Mouse (Mus musculus) ovary, postnatal 10 days (tissue): ENCODE data around the gene Thy1.

ENCODE experiments used
- DNase-seq: peaks from one replicate; pipeline ENCODE4 v3.0.0; 2022; ENCODE audit warnings: low spot score

The Thy1 gene

GRCm38 (mm10) chr9:44067241-44067959, 24.2 kb downstream of the Thy1 start:
- DNase-seq: no peak

GRCm38 (mm10) chr9:44067960-44068330, 24.8 kb downstream of the Thy1 start:
- DNase-seq: no peak

- DNase-seq: no peak
Observed at GRCm38 (mm10) chr9:44069252-44069651, 26.1 kb downstream of the Thy1 start.

GRCm38 (mm10) chr9:44070113-44070843, 27.1 kb downstream of the Thy1 start:
- no peak for DNase-seq

- DNase-seq: no peak
Observed at GRCm38 (mm10) chr9:44070844-44071231, 27.7 kb downstream of the Thy1 start.

- DNase-seq: no peak
Observed at GRCm38 (mm10) chr9:44071914-44072598, 28.9 kb downstream of the Thy1 start.

- no peak for DNase-seq
Observed at GRCm38 (mm10) chr9:44072599-44072915, 29.4 kb downstream of the Thy1 start.

- no peak for DNase-seq
Observed at GRCm38 (mm10) chr9:44073115-44073514, 29.9 kb downstream of the Thy1 start.

GRCm38 (mm10) chr9:44074395-44075275, 31.5 kb downstream of the Thy1 start:
- DNase-seq: no peak

GRCm38 (mm10) chr9:44075276-44075995, 32.3 kb downstream of the Thy1 start:
- DNase-seq: no peak

GRCm38 (mm10) chr9:44075996-44076763, 33.0 kb downstream of the Thy1 start:
- no peak for DNase-seq

- no peak for DNase-seq
Observed at GRCm38 (mm10) chr9:44076764-44077120, 33.6 kb downstream of the Thy1 start.

GRCm38 (mm10) chr9:44077266-44077910, 34.2 kb downstream of the Thy1 start:
- no peak for DNase-seq

- no peak for DNase-seq
Observed at GRCm38 (mm10) chr9:44078136-44078797, 35.1 kb downstream of the Thy1 start.

GRCm38 (mm10) chr9:44078955-44079756, 36.0 kb downstream of the Thy1 start:
- peak; percentile 69 for DNase-seq

GRCm38 (mm10) chr9:44079997-44080780, 37.0 kb downstream of the Thy1 start:
- DNase-seq: no peak

GRCm38 (mm10) chr9:44080953-44081352, 37.8 kb downstream of the Thy1 start:
- DNase-seq: no peak

- DNase-seq: no peak
Observed at GRCm38 (mm10) chr9:44081581-44081980, 38.4 kb downstream of the Thy1 start.
